Mouse (Mus musculus): ENCODE results near the gene Zmiz2. TPM values are rescaled to one million over a fixed set of nuclear protein-coding genes. Genes with fewer than 3 reads are reported as not detected.
A peak's percentile ranks its signal among the peaks of the same experiment; 100 is the strongest.
"Not testable (repeated sequence)": the region's sequence is repeated elsewhere in the genome, so short reads cannot be mapped to it uniquely, and the experiment has no call there.

The Zmiz2 gene
- total RNA-seq (2021) = 10 to 100 TPM; 33.8 to 37.0 TPM
- long read RNA-seq, experiment 1, full-length matches to known transcripts = 1 of 21 reads
- long read RNA-seq, experiment 1, partial matches to known transcripts = 19 of 21 reads
- long read RNA-seq, experiment 1, other reads (novel, unspliced or antisense) = 1 of 21 reads
- long read RNA-seq, experiment 2, partial matches to known transcripts = 8 of 8 reads
- long read RNA-seq, experiment 2, other reads (novel, unspliced or antisense) = 0 of 8 reads

- DNase-seq = peak; percentile 94 to 96
Measured at GRCm38 (mm10) chr11:6388726-6389413, at the start of gene Zmiz2. Gene Zmiz2, plus strand, starts transcription at chr11:6389074.

DNA sequence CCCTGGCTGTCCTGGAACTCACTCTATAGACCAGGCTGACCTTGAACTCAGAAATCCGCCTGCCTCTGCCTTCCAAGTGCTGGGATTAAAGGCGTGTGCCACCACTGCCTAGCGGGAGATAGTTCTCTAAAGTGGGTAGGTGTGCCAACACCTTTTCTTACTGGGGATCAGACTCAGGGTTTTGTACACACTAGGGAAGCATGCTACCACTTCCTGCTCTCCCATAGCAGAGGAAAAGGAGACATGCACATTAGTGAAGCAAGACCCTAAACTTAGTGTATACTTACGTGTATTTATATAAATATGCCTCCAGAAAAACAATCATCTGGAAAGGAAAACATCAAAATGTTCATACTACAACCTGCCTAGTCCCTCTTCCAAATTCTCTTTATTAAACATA lies 42.9 kb upstream of the Zmiz2 start:
- DNase-seq = no peak

DNA sequence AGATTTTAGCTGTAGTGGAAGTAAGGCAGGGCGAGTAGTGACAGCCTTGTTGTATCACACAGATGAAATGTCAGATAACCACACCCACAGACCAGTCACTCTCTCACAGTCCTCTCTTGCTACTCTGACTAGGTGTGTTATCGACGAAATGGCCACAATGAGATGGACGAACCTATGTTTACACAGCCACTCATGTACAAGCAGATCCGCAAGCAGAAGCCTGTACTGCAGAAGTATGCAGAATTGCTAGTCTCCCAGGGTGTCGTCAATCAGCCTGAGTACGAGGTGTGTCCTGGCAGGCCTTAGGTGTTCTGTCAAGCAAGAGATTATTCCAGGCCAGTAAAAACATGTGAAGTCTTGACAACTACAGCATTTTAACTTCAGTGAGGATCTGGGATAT lies 41.9 kb upstream of the Zmiz2 start:
- DNase-seq = no peak

GRCm38 (mm10) chr11:6348681-6349200 lies 40.1 kb upstream of the Zmiz2 start:
- DNase-seq = no peak

DNA sequence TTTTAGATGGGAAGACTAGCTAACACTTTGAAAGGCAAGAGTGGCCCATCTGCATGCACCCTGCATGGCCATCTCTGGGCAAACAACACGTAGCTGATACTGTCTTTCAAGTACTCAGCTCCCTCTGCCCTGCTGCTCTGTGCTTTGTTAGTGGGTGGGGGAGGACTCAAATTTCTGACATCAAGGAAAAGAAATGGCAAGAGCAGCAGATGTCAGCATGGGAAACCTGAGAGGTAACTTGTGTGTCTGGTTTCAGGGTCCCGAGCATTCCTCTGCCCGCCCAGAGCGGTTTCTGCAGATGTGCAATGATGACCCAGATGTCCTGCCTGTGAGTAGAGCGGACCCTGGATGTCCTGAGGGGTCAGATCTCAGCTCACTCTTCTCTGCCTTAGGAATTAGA lies 39.3 kb upstream of the Zmiz2 start:
- no peak for DNase-seq

GRCm38 (mm10) chr11:6355106-6355505 lies 33.8 kb upstream of the Zmiz2 start:
- no peak for DNase-seq

GRCm38 (mm10) chr11:6364581-6365275 lies 24.1 kb upstream of the Zmiz2 start:
- no peak for DNase-seq

- DNase-seq = peak; percentile 87 to 88
Measured at GRCm38 (mm10) chr11:6365885-6366284, 23.0 kb upstream of the Zmiz2 start.

DNA sequence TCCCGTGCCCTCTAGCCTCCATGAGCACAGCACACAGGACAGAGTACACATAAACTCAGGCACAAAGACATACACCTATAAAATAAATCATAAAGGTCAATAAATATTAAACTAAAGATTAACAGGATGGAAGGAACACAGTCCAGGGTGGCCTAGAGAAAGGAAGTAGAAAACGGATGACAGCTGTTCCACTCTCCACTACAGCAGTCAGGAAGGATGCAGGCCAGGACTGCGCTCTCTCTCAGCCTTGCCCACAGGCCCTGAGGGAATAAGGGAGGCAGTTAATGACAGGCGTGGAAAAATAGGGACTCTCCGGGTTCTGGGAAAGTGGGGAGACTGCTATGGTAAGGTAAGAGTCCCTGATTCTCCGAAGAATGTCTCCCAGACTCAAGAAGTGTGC lies 22.4 kb upstream of the Zmiz2 start:
- no peak for DNase-seq

DNA sequence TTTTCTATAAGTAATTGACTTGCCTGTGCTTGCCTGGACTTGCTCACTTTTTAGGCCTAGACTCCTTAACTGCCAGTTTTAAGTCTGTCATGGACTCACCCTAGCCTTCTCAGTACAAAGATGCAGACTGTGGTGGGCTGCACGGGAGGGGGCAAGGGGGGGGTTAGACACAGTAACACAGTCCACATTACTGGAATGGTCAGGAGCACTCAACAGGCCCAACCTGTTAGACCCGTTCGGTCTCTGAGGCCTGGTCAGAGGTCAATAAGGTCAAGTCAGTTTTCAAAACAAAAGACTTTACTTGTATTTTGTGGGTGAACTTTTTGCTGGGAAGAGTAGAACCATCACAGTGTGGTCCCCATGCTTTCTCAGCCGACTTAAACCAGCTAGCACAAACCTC lies 21.7 kb upstream of the Zmiz2 start:
- DNase-seq = no peak

DNA sequence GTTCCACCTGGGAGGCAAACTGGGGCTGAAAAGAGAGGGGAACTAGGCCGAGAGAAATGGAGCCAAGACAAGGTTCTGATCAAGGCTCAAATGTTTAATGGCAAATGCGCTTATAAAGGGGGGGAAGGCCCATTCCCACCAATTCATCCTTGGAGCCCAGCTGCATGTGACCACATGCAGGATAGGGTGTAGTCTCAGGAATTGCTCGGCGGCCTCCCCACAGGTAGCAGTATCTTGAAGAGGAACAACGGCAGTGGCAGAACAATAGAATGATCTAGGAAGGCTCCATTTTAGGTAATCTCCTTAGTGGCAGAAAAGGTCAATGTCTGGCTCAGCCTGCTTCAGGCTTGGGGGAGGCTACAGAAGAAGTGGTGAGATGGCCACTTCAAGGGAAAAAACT lies 20.9 kb upstream of the Zmiz2 start:
- not testable (repeated sequence) for DNase-seq

DNA sequence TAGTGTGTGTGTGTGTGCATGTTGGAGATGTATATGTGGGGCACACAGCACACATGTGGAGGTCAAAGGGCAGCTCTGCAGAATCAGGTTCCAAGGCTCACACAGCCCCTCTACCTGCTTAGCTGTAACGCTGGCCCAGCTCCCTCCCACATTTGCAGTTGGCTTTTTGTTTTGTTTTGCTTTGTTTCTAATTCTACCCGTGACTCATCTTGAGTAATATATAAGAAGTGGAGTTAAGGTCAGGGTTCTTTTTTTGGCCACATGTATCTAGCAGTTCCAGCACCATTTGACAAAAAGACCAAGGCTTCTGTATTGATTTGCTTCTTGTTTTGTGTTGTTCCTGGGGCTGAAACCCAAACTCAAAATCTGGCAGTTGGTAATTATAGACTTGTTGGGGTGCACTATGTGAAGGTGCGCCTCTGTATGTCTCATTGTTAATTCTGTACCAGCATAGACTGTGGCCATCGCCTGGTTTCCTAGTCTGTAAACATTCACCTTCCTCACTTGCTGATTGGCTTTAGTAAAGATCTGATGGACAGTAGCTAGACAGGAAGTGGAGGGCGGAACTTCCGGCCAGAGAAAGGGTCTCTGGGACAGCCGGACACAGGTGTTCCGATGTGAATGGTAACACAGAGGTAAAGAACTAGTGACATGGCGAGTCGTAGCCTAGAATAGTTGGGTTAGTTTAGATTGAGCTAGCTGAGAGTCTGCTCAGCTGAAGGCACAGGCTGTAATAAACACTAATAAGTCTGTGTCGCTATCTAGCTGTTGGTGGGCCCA lies 17.3 kb upstream of the Zmiz2 start:
- DNase-seq = no peak

- no peak for DNase-seq
Measured at GRCm38 (mm10) chr11:6372784-6373183, 16.1 kb upstream of the Zmiz2 start.

DNA sequence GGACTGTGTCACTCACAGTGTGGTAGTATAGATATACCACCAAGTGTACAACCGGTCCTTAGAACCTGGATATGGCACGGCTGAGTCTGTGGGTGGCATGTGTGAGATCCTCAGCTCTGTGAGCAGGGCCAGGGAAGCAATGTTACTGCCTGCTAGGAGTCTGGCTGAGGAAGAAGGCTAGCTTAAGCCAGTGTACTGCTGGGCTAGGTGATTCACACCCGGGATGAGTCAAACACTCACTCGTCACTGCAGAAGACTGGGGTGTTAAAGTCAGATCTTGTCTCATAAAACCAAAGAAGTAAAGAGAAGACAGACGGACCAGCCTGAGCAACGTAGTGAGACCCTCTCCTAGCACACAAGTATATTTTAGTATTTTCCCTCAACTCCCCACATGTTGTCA lies 8.0 kb upstream of the Zmiz2 start:
- DNase-seq = no peak

GRCm38 (mm10) chr11:6388126-6388725 lies 648 bp upstream of the Zmiz2 start:
- no peak for DNase-seq

DNA sequence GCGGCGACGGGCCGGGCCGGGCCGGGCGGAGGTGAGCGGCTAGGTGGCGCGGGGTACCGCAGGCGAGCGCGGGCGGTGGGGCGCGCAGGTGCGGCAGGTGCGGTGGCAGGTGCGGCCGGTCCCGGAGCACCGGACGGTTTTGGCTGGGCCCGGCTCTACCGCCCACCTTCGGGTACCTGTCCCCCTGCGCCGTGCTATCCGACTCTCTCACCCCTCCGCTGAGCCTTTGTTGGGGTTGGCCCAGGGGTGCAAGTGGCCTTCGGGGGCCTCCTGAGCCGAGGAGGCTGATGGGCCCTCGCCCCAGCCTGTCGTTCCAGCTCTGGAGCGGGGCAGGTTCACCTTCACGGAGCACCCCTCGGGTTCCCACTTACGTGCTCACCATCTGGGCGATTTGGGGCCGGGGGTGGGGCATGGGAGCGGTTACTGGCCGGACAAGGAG lies 628 bp downstream of the Zmiz2 start:
- DNase-seq = peak in 1 of 2 experiments; percentile 29

- DNase-seq = no peak
Measured at GRCm38 (mm10) chr11:6390376-6391053, 1.6 kb downstream of the Zmiz2 start.

DNA sequence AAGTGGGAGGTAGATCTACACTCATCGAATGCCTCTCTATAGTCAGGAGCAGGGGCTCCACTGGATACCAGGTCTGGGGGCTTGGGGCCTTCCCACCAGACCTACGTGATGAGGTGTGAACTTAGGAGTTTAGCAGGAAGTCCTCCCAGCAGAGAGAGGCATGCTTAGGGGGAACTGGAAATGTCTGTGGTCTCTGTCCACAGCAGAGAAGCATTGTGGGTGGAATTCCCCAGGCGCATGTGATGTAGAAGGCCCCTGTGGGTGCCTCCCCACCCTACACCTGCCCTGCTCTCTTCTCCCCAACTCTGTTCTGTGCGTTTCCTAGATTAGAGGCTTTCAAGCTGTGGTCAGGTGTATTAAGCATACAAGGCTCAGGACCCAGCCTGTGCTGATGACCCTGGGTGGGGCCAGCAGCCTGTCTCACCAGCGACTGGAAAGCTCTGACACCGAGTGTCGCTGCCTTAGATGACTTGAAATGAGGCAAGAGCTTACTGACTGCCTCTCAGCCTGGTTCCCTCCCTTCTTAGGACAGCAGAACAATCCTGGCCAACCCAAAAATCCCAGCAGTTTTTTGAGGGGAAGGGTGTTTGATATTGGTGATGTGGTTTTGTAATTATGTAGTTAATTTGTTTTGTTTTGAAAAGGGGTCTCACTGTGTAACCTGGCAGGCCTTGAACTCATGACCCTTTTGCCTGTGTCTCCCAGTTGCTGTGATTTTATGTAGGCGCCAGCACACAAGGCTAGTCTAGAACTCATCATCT lies 2.8 kb downstream of the Zmiz2 start:
- DNase-seq = peak in 1 of 2 experiments; percentile 46

DNA sequence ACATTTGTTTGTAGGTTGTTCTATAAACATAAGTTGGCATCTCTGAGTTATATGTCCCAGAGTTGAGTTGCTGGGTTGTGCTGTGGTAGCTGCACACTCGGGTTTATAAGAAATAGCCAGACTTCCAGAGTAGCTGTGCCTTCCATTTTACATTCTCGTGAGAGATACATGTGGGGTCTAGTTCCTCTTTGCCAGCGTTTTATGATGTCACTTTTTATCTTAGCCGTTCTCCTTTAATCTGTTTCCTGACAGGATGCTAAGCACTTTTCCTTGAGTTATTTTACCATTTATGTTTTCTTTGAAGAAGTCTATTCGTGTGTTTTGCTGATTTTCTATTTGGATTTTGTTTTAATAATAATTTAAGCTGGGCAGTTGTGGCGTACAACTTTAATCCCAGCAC lies 4.0 kb downstream of the Zmiz2 start:
- no peak for DNase-seq

- DNase-seq = peak in 1 of 2 experiments; percentile 30
Measured at GRCm38 (mm10) chr11:6393866-6394265, 5.0 kb downstream of the Zmiz2 start.
